Mouse (Mus musculus) CD8-positive naive resting alpha-beta T cell, adult 2 months (primary cell): ENCODE data around the gene Olfr1437.
"Not testable (repeated sequence)": the region's sequence is repeated elsewhere in the genome, so short reads cannot be mapped to it uniquely, and the experiment has no call there.

Source experiments
- DNase-seq, 2 experiments: peaks; one replicate each; pipeline ENCODE4 v3.0.0; 2022; ENCODE audit warnings: low read depth in 2 of 2, low spot score in 2 of 2

Gene Olfr1437

GRCm38 (mm10) chr19:12325001-12325400, at the start of gene Olfr1437:
Olfr1437 (minus strand) TSS chr19:12325101.
- DNase-seq, result no peak

GRCm38 (mm10) chr19:12374465-12375025, 49.6 kb upstream of the Olfr1437 start:
- DNase-seq, result no peak

- DNase-seq, result no peak
These were observed 48.1 kb upstream of the Olfr1437 start for GRCm38 (mm10) chr19:12373004-12373403.

GRCm38 (mm10) chr19:12335810-12336209, 10.9 kb upstream of the Olfr1437 start, which contains the start of gene Olfr1438-ps1:
Olfr1438-ps1 (minus strand) TSS chr19:12335910.
- no peak for DNase-seq

- not testable (repeated sequence) for DNase-seq
These were observed 25.9 kb downstream of the Olfr1437 start, which contains the start of gene Olfr1436 for GRCm38 (mm10) chr19:12299030-12299429. Olfr1436 (minus strand) TSS chr19:12299130.

GRCm38 (mm10) chr19:12292979-12293378, 31.9 kb downstream of the Olfr1437 start:
- no peak for DNase-seq

GRCm38 (mm10) chr19:12279554-12279953, 45.3 kb downstream of the Olfr1437 start, which contains the start of gene Olfr1434:
Olfr1434 (plus strand) TSS chr19:12279854.
- DNase-seq, result no peak
